In genomic region chr7:123365876-123366741, GRCm38 (mm10) we compare ENCODE assay signal across 10 mouse cellular contexts. TPM values are rescaled to one million over a fixed set of nuclear protein-coding genes. Genes with fewer than 3 reads are reported as not detected.
DNase-seq lines count a peak whose midpoint lies in the region; ATAC-seq and TF ChIP-seq lines count a peak whose summit lies in the region.
"Had no signal": no experiment of that assay in that cellular context is flagged by ENCODE, and none has a peak within 500 bp of the region (broad histone marks: within the 10 kb centered on the region; RNA-seq: fewer than 3 reads in every experiment).

No protein-coding gene starts in this region.

- H3K4me2 ChIP-seq in forebrain, embryonic 14.5 days (ENCODE audit: low read length), result no peak overlapping the region
- no peak overlapping the region for H3K4me2 ChIP-seq in forebrain, embryonic 15.5 days (replicated peaks)
- H3K4me2 ChIP-seq in liver, postnatal 0 days (ENCODE audit: low read depth, low read length), result peak overlapping the region; percentile 97
- H3K4me2 ChIP-seq: embryonic facial prominence, embryonic 15.5 days had no signal

- DNase-seq in forebrain, embryonic 14.5 days (ENCODE audit: low spot score), result no peak
- peak; percentile 60 for DNase-seq in retina, postnatal 1 day
- DNase-seq in retina, embryonic 14.5 days (ENCODE audit: low spot score), result no peak
- no peak for DNase-seq in liver, postnatal 0 days
- no peak for DNase-seq in right cerebral cortex, postnatal 36 days (ENCODE audit: low spot score in 2 of 2)
- DNase-seq in c-Kit-positive CD71-positive TER-119-positive erythroid progenitor cells, embryonic 14.5 days (ENCODE audit: low spot score), result no peak

- no peak overlapping the region for H3K4me3 ChIP-seq in forebrain, embryonic 14.5 days (ENCODE audit: low read depth, low read length)
- H3K4me3 ChIP-seq in forebrain, embryonic 15.5 days, result no peak overlapping the region
- peak overlapping the region; percentile 9; the same call in 1 of the 2 replicates for H3K4me3 ChIP-seq in liver, postnatal 0 days (ENCODE audit: low read depth, low read length)
- peak overlapping the region; percentile 15; the same call in 1 of the 2 replicates for H3K4me3 ChIP-seq in small intestine, adult 2 months (ENCODE audit: low read depth, low read length)
- H3K4me3 ChIP-seq: embryonic facial prominence, embryonic 15.5 days had no signal

- no peaks in the 10 kb centered on the region for H3K9me3 ChIP-seq in forebrain, embryonic 14.5 days (replicated peaks; ENCODE audit: control insufficient read depth, low read length)
- no peaks in the 10 kb centered on the region for H3K9me3 ChIP-seq in forebrain, embryonic 15.5 days
- H3K9me3 ChIP-seq in liver, postnatal 0 days (ENCODE audit: low read length), result no peaks in the 10 kb centered on the region
- H3K9me3 ChIP-seq: embryonic facial prominence, embryonic 15.5 days had no signal

- no peak for TF ChIP-seq CTCF in liver, postnatal 0 days (IDR thresholded peaks at IDR 0.05; ENCODE audit: low read depth)
- no peak for TF ChIP-seq CTCF in small intestine, adult 2 months (IDR thresholded peaks at IDR 0.05; ENCODE audit: extremely low read depth, insufficient read length, insufficient replicate concordance, low read depth, low read length)

- WGBS in forebrain, embryonic 14.5 days, result 81% methylated on average over 7 of the region's 7 CpGs
- WGBS in forebrain, embryonic 15.5 days, result 76% methylated on average over 7 of the region's 7 CpGs
- 44% methylated on average over 7 of the region's 7 CpGs for WGBS in liver, postnatal 0 days (ENCODE audit: insufficient replicate concordance)
- WGBS in small intestine, adult 2 months, result 42% methylated on average over 7 of the region's 7 CpGs

- ATAC-seq in forebrain, embryonic 14.5 days, result no peak
- no peak for ATAC-seq in forebrain, embryonic 15.5 days (replicated peaks)
- ATAC-seq in liver, postnatal 0 days, result peak; percentile 7; the same call in 1 of the 2 replicates

- H3K4me1 ChIP-seq in forebrain, embryonic 14.5 days (ENCODE audit: control insufficient read depth, insufficient read depth, low read length), result peaks cover 25% of the 10 kb centered on the region
- H3K4me1 ChIP-seq in forebrain, embryonic 15.5 days, result peaks cover 35% of the 10 kb centered on the region
- peaks cover 45% of the 10 kb centered on the region for H3K4me1 ChIP-seq in liver, postnatal 0 days (ENCODE audit: insufficient read depth)
- H3K4me1 ChIP-seq in small intestine, adult 2 months (ENCODE audit: control insufficient read depth, insufficient read depth, insufficient read length, low read length), result peaks cover 43% of the 10 kb centered on the region

- TF ChIP-seq POLR2A in small intestine, adult 2 months (IDR thresholded peaks at IDR 0.05; ENCODE audit: low read depth, low read length), result no peak

- H3K27ac ChIP-seq in forebrain, embryonic 14.5 days (ENCODE audit: low read depth, low read length), result no peak overlapping the region
- H3K27ac ChIP-seq in forebrain, embryonic 15.5 days (replicated peaks), result no peak overlapping the region
- H3K27ac ChIP-seq in liver, postnatal 0 days (ENCODE audit: low read depth), result peak overlapping the region; percentile 53
- H3K27ac ChIP-seq in small intestine, adult 2 months (ENCODE audit: insufficient read depth, low read depth, low read length), result peak overlapping the region; percentile 73
- H3K27ac ChIP-seq: embryonic facial prominence, embryonic 15.5 days had no signal

- peak overlapping the region; percentile 13; the same call in 1 of the 2 replicates for H3K9ac ChIP-seq in forebrain, embryonic 14.5 days (ENCODE audit: low read length)
- no peak overlapping the region for H3K9ac ChIP-seq in forebrain, embryonic 15.5 days (replicated peaks)
- peak overlapping the region; percentile 32; the same call in 1 of the 2 replicates for H3K9ac ChIP-seq in liver, postnatal 0 days (replicated peaks)
- H3K9ac ChIP-seq: embryonic facial prominence, embryonic 15.5 days had no signal

- H3K27me3 ChIP-seq in forebrain, embryonic 14.5 days (replicated peaks; ENCODE audit: control insufficient read depth, insufficient read depth, low read length), result no peaks in the 10 kb centered on the region
- H3K27me3 ChIP-seq in forebrain, embryonic 15.5 days, result no peaks in the 10 kb centered on the region
- no peaks in the 10 kb centered on the region for H3K27me3 ChIP-seq in liver, postnatal 0 days (ENCODE audit: insufficient read depth, low read length)
- no peaks in the 10 kb centered on the region for H3K27me3 ChIP-seq in small intestine, adult 2 months (ENCODE audit: control insufficient read depth, insufficient read depth, low read length)
- H3K27me3 ChIP-seq: CH12.LX; embryonic facial prominence, embryonic 15.5 days had no signal

- no peaks in the 10 kb centered on the region for H3K36me3 ChIP-seq in forebrain, embryonic 14.5 days (ENCODE audit: control insufficient read depth, insufficient read depth, low read length)
- H3K36me3 ChIP-seq in forebrain, embryonic 15.5 days, result no peaks in the 10 kb centered on the region
- H3K36me3 ChIP-seq in liver, postnatal 0 days (replicated peaks; ENCODE audit: insufficient read depth, low read length), result no peaks in the 10 kb centered on the region; the same call in 1 of the 2 replicates
- no peaks in the 10 kb centered on the region for H3K36me3 ChIP-seq in small intestine, adult 2 months (ENCODE audit: control insufficient read depth, insufficient read depth, low read length)
- H3K36me3 ChIP-seq: embryonic facial prominence, embryonic 15.5 days had no signal

- TF ChIP-seq EP300 in liver, postnatal 0 days (IDR thresholded peaks at IDR 0.05; ENCODE audit: low read depth), result peak; percentile 86

RNA-seq across cellular contexts. Expression of gene Lcmt1, which starts 3.5 kb away (rescaled TPM):
- 108 and 113 TPM in 2 replicates for polyA plus RNA-seq in forebrain, embryonic 14.5 days (2014; fragmentation: Nextera tagmentation; extraction: Ambion mirVana)
- polyA plus RNA-seq in forebrain, embryonic 15.5 days (2015; fragmentation: Nextera tagmentation; extraction: Ambion mirVana), result 96.5 and 102 TPM in 2 replicates
- 10.8 and 12.2 TPM in 2 replicates for polyA plus RNA-seq in liver, postnatal 0 days (2015; fragmentation: Nextera tagmentation; extraction: Ambion mirVana)
- 21.5 and 21.6 TPM in 2 replicates for polyA plus RNA-seq in small intestine, adult 2 months (2012; rRNA removed)

RNA-seq across cellular contexts. Expression of gene Arhgap17, which starts 3.6 kb away (rescaled TPM):
- polyA plus RNA-seq in forebrain, embryonic 14.5 days (2014; fragmentation: Nextera tagmentation; extraction: Ambion mirVana), result 8.5 and 11.0 TPM in 2 replicates
- polyA plus RNA-seq in forebrain, embryonic 15.5 days (2015; fragmentation: Nextera tagmentation; extraction: Ambion mirVana), result 10.1 and 10.3 TPM in 2 replicates
- 6.0 and 6.8 TPM in 2 replicates for polyA plus RNA-seq in liver, postnatal 0 days (2015; fragmentation: Nextera tagmentation; extraction: Ambion mirVana)
- 24.7 and 69.8 TPM in 2 replicates for polyA plus RNA-seq in small intestine, adult 2 months (2012; rRNA removed)

Comparison
In these comparisons a context has a peak if more than half of its experiments do, and no peak if none do; other contexts are left out.
1. H3K27ac ChIP-seq: peak in liver, postnatal 0 days (single experiment) and small intestine, adult 2 months (single experiment); none in forebrain, embryonic 14.5 days (single experiment) and forebrain, embryonic 15.5 days (single experiment).
2. H3K4me3 ChIP-seq: peak in liver, postnatal 0 days (single experiment) and small intestine, adult 2 months (single experiment); none in forebrain, embryonic 14.5 days (single experiment) and forebrain, embryonic 15.5 days (single experiment).